Mouse (Mus musculus) embryo, embryonic 10.5 days (tissue): Measurements from ENCODE around the gene Gm10309.
A peak's percentile ranks its signal among the peaks of the same experiment; 100 is the strongest.
"Not testable (repeated sequence)": the region's sequence is repeated elsewhere in the genome, so short reads cannot be mapped to it uniquely, and the experiment has no call there.

ENCODE experiments used
- DNase-seq: peaks from one replicate; pipeline ENCODE4 v3.0.0-alpha.2; 2015; ENCODE audit warnings: low spot score

Gene Gm10309

GRCm38 (mm10) chr17:86514974-86515620 lies 10.1 kb upstream of the Gm10309 start:
- no peak for DNase-seq

GRCm38 (mm10) chr17:86509871-86510270 lies 4.8 kb upstream of the Gm10309 start:
- no peak for DNase-seq

- DNase-seq = no peak
Observed at GRCm38 (mm10) chr17:86508212-86508490, 3.1 kb upstream of the Gm10309 start.

DNA sequence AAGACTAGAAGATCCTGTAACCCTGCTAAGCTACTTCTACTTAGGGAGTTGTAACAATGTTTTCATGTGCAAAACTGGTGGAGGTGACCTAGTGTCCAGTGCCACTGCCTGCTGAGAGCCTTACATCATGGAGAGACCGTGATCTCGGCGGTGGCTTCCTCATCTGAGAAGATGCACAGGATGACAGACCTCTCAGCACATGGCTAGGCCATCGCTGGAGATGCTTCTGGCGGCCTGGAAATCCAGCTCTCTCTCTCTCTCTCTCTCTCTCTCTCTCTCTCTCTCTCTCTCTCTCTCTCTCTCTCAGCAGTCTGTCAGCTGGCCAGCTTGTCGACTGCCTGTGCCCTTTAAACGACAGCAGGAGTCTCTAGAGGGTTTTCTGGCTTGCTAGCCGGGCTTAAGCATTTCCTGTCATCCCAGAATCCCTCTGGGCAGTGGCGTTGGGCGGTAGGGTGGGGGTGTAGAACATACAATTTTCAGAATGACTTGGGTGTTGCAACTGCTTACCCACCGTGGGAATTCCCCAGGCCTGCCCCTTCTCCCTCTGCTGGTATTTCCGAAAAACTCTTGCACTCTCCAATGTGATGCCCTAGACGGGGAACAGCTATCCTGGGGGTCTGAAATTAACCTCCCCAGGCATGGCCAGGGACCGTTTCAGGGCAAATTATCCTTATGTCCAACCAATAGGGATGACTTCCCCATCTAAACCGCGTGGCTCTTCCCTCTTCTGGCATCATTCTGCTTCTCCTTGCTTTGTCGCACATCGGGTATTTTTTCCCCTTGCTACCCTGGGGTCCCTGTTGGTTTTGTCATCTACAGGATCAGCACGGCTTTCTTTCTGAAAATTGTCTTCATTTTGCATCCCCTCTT lies 2.5 kb upstream of the Gm10309 start:
- DNase-seq = no peak

DNA sequence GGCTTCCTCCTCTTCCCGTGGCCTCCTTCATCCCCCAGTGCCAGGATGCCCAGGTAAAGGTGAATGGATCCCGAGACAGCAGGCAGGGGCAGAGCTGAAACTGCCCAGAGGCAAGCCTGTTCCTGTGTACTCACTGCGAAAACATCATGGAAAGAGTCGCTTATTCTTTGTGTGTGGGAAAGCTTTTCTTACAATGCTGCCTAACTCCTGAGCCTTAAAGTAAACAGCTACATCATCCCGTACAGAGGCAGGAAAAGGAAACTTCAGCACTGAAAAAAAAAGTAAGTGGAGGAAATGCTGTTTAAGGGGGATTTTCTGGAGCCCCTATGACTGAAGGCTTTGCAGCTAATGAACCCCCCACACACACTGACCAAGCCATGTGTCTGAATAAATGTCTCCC lies 1.8 kb upstream of the Gm10309 start:
- DNase-seq = no peak

GRCm38 (mm10) chr17:86503208-86503897 lies 1.7 kb downstream of the Gm10309 start:
- no peak for DNase-seq

- no peak for DNase-seq
Observed at GRCm38 (mm10) chr17:86501393-86501792, 3.6 kb downstream of the Gm10309 start.

- DNase-seq = peak; percentile 13
Observed at GRCm38 (mm10) chr17:86499359-86500045, 5.5 kb downstream of the Gm10309 start.

DNA sequence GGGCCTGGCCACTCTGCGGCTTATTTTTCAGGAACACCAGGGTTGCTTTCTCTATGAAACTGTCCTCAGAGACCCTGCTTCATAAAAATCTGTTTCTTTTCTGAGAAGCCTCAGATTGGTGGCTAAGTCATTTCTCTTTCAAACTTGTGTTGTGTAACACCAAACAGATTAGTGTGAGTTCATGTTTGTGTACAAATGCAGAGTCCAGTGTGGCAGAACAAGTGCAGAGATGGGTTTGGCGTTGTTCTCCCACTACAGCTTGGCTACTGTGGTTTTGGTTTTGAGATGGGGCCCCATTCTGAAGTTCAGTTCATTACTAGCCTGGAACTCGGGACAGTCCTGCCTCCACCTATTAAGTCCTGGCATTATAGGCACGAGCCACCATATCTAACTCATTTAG lies 7.7 kb downstream of the Gm10309 start:
- DNase-seq = no peak

DNA sequence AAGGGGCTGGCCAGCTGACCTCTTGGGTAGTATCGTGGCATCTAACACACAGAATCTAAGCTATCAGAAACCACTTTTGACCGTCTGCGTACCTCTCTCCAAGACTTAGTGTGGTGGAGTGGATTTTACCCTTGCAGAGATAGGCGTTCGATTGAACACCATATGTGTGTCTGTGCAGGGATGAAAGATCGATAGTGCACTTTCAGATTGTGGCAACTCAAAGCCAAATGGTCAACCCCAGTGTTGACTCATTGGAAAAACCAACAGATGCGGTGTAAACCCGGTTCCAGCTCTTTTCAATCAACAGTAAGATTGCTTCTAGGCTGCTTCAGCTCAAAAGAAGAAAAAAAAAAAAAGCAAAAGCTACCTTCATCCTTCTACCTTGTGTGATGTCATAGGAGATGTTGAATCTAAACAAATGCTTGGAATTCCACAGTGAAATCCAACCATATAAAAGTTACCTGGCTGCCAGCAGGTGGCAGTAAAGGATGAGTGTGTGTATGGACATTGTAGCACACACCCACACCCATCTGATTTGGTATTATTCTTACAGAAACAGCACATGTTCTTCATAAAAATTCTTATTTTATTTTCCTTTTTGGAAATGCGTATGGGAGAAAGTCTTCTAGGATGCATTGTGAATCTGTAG lies 8.8 kb downstream of the Gm10309 start:
- peak; percentile 70 for DNase-seq

GRCm38 (mm10) chr17:86494895-86495294 lies 10.1 kb downstream of the Gm10309 start:
- DNase-seq = no peak

- no peak for DNase-seq
Observed at GRCm38 (mm10) chr17:86494494-86494893, 10.5 kb downstream of the Gm10309 start.

DNA sequence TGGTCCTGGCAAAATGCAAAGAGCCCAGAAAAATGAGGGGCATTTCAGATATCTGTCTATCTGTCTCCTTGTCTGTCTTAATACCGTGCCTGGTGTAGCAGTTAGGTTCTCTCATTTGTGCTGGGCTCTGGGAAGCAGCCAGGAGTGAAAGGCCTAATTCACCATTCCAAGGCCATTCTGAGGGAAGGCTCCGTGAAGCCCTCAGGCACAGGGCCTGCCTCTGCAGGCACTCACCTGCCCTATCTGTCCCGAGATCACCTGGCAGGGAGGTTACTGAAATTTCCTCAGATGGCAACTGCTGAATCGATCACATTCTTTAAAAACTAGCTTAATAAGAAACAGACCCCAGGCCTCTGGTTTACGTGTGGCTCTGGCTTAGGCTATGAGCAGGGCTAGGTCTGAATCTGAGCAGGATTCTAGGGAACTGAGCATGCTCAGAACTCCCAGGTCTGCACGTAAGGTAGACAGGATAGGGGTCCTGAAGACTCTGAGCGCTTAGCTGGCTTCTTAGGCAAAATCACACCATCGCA lies 11.1 kb downstream of the Gm10309 start:
- no peak for DNase-seq

DNA sequence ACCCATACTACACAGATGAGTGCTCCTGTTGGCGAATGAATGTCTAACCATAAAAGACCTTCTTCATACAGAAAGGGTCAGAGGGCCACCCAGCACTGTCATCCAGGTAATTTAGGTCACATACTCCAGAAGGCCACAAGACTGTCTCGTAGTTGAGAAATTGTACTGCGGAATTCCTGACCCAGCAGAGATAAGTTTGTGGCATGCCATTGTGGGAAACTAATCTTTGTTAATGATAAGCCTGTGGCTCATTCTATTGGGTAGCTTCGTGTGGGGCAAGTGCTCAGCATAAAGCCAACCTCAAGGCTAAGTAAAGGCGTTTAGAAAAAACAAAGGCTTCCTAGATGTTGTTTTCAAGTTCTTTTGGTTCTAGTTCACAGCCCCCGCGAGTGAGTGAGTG lies 12.7 kb downstream of the Gm10309 start:
- no peak for DNase-seq

DNA sequence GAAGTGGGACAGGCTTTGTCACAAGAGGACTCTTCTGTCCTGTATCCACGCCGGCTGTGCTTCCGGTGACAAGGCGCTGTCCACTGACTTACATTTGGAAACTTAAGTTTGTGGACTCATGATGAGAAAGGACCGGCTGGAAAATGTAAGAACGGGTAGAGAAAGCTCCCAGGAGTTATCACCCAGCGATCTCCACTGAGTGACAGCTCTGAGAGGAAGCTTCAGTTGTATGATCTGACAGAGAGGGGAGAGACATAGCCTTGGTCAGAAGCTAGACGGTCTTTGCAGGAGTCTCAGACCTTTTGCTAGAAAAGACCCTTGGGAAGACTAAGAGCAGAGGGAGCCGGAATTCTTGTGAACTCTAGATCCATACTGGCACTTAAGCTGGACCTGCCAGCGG lies 15.2 kb downstream of the Gm10309 start:
- no peak for DNase-seq

GRCm38 (mm10) chr17:86487450-86487849 lies 17.6 kb downstream of the Gm10309 start:
- DNase-seq = no peak

GRCm38 (mm10) chr17:86486657-86487056 lies 18.4 kb downstream of the Gm10309 start:
- no peak for DNase-seq

DNA sequence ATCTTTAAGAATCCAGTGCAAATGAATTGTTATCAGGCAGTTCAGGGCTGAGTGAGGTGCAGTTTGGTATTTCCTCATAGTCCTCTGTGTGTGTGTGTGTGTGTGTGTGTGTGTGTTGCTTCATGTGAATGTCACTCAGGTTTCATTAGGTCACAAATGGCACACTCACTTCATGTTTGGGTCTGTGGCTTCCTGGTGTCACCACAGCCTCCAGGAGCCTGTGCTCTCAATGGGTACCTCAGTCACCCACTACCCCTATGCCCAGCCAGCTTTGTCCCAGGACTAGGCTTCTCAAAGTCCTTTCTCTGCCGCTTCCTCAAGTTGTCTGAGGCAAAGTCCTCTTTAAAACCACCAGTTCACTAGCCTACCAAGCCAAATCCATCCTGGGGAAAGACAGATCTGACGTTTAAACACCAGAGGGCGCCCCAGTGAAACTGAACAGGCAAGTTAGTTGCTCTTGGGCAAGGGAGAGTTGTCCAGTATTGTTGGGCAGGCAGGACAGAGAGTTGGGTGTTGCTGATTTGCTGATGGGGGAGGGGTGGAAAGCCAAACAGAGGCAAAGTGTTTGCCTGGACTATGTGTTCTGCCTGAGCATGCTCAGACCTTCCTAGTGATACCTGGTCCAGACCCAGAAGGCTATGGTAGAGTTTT lies 20.8 kb downstream of the Gm10309 start:
- peak; percentile 87 for DNase-seq

DNA sequence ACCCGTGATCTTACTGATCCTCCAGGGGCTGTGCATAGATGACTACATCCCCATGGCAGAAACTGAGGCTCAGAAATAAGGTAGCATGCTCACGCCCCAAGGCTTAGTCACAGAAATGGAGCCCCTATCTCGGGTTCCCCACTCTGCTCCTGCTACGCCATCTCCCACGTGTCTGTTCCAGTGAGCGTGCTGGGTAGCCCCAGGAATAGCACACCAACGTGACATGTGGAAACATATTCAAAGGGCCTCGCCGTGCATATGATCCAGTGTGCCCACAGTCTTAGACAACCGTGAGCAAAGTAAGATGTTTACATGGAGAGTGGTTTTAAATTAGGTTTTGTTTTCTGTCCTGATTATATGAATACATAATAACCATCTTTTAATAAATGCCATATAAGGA lies 22.4 kb downstream of the Gm10309 start:
- DNase-seq = no peak

- no peak for DNase-seq
Observed at GRCm38 (mm10) chr17:86479406-86479805, 25.6 kb downstream of the Gm10309 start.

GRCm38 (mm10) chr17:86477401-86477800 lies 27.6 kb downstream of the Gm10309 start:
- not testable (repeated sequence) for DNase-seq
